Mouse (Mus musculus) midbrain, postnatal 0 days (tissue): ENCODE measurements around the gene Gmppb. TPM values are rescaled to one million over a fixed set of nuclear protein-coding genes. Genes with fewer than 3 reads are reported as not detected.

ENCODE experiments used
- ATAC-seq: fragments of 200-750 bp; cut with Nextera tagmentation; 2 replicates; pipeline ENCODE4 v1.8.0; 2017; ENCODE audit warnings: moderate number of reproducible peaks, mild to moderate bottlenecking, moderate TSS enrichment, moderate library complexity; ENCODE audit not compliant: low FRiP score
- DNase-seq: peaks from one replicate; pipeline ENCODE4 v3.0.0-alpha.2; 2015; ENCODE audit warnings: low spot score
- H3K27ac ChIP-seq: fragments of 300-500 bp; sonication (generic); 2 replicates; pipeline ENCODE4 v1.5.1; 2014; ENCODE audit warnings: low read depth, mild to moderate bottlenecking, low read length, mixed read lengths
- H3K27me3 ChIP-seq: fragments of 300-500 bp; sonication (generic); 2 replicates; pipeline ENCODE4 v1.6.1; 2014; ENCODE audit warnings: low read length, control low read depth, mixed read lengths; ENCODE audit not compliant: insufficient read depth
- H3K36me3 ChIP-seq: fragments of 300-500 bp; sonication (generic); 2 replicates; pipeline ENCODE4 v1.6.1; 2014; ENCODE audit warnings: low read length, control low read depth, mixed read lengths; ENCODE audit not compliant: insufficient read depth
- H3K4me1 ChIP-seq: fragments of 300-500 bp; sonication (generic); 2 replicates; pipeline ENCODE4 v1.6.1; 2014; ENCODE audit warnings: mild to moderate bottlenecking, control low read depth, antibody characterized with exemption, low read length, mixed read lengths; ENCODE audit not compliant: insufficient read depth
- H3K4me2 ChIP-seq: fragments of 300-500 bp; sonication (generic); 2 replicates; pipeline ENCODE4 v1.6.1; 2014; ENCODE audit warnings: low read depth, mild to moderate bottlenecking, low read length, mixed read lengths; ENCODE audit not compliant: poor library complexity, severe bottlenecking
- H3K4me3 ChIP-seq: fragments of 300-500 bp; sonication (generic); 2 replicates; pipeline ENCODE4 v1.5.1; 2014; ENCODE audit warnings: low read depth, mild to moderate bottlenecking, low read length, moderate library complexity
- H3K9ac ChIP-seq: fragments of 300-500 bp; sonication (generic); replicated peaks from 2 replicates; pipeline ENCODE4 v1.6.1; 2014; ENCODE audit warnings: mild to moderate bottlenecking, low read length, moderate library complexity, mixed read lengths; ENCODE audit not compliant: poor library complexity, severe bottlenecking
- H3K9me3 ChIP-seq: fragments of 300-500 bp; sonication (generic); 2 replicates; pipeline ENCODE4 v1.6.1; 2016; ENCODE audit warnings: low read length, control low read depth
- CTCF ChIP-seq: IDR thresholded peaks from 2 replicates; pipeline ENCODE4 v1.5.1; 2016; ENCODE audit warnings: antibody characterized with exemption, mild to moderate bottlenecking
- WGBS: fragments of 180-500 bp; shearing (Covaris S2); extraction: QIAGEN DNeasy Blood & Tissue Kit; methylation state at CpG from one replicate; pipeline ENCODE4 v1.1.7; 2014; 5-methylcytosine and 5-hydroxymethylcytosine counted together
- polyA plus RNA-seq: library from polyadenylated mRNA; unstranded; fragments of >200 nt; fragmentation: Nextera tagmentation; extraction: Ambion mirVana; gene quantifications from 2 replicates; pipeline ENCODE4 v1.2.1, GENCODE M21; 2015
- total RNA-seq: library from RNA; depleted of rRNA; stranded (reverse); fragments of >200 nt; gene quantifications from 2 replicates; pipeline ENCODE4 v1.2.3, GENCODE M21; 2014

Gene Gmppb
- total and polyA plus RNA-seq, 2 experiments from 2014 or later: 14.9 to 18.7 TPM

GRCm38 (mm10) chr9:108065491-108066011 is 16.5 kb downstream of the Gmppb start:
- no peaks in the 10 kb centered on the region for H3K9me3 ChIP-seq
- no peak overlapping the region for H3K27ac ChIP-seq
- WGBS: 36% methylated on average over 5 of the region's 5 CpGs
- DNase-seq (peak; percentile 68), ATAC-seq (peak; percentile 70; the same call in 1 of the 2 replicates)
- H3K9ac ChIP-seq: no peak overlapping the region
- H3K27me3 ChIP-seq: no peaks in the 10 kb centered on the region
- no peak overlapping the region for H3K4me3 ChIP-seq
- TF ChIP-seq CTCF: peak; percentile 80
- no peak overlapping the region for H3K4me2 ChIP-seq
- H3K36me3 ChIP-seq: peaks cover 61% of the 10 kb centered on the region
- no peaks in the 10 kb centered on the region for H3K4me1 ChIP-seq

- WGBS: 80% methylated on average over 7 of the region's 7 CpGs
- no peak for ATAC-seq
- no peak for TF ChIP-seq CTCF
These were observed 18.2 kb downstream of the Gmppb start for GRCm38 (mm10) chr9:108067199-108067598.

GRCm38 (mm10) chr9:108067900-108068299 is 18.9 kb downstream of the Gmppb start:
- Histone ChIP-seq H3K4me3 (no peak overlapping the region), H3K27me3 (no peaks in the 10 kb centered on the region), H3K4me2 (no peak overlapping the region), H3K27ac (no peak overlapping the region), H3K4me1 (no peaks in the 10 kb centered on the region), H3K9me3 (no peaks in the 10 kb centered on the region), H3K36me3 (peaks cover 56% of the 10 kb centered on the region), H3K9ac (no peak overlapping the region)
- DNase-seq: peak; percentile 82
- TF ChIP-seq CTCF: peak; percentile 97
- WGBS: 17% methylated on average over 8 of the region's 8 CpGs
- peak; percentile 11; the same call in 1 of the 2 replicates for ATAC-seq

More at GRCm38 (mm10) chr9:108067199-108067598, 18.2 kb downstream of the Gmppb start:
- Histone ChIP-seq H3K27ac (no peak overlapping the region), H3K4me3 (no peak overlapping the region), H3K4me1 (no peaks in the 10 kb centered on the region), H3K9me3 (no peaks in the 10 kb centered on the region), H3K36me3 (peaks cover 63% of the 10 kb centered on the region), H3K4me2 (no peak overlapping the region), H3K9ac (no peak overlapping the region), H3K27me3 (no peaks in the 10 kb centered on the region)
- no peak for DNase-seq

GRCm38 (mm10) chr9:108069007-108069406 is 20.0 kb downstream of the Gmppb start:
- no peaks in the 10 kb centered on the region for H3K27me3 ChIP-seq
- peaks cover 45% of the 10 kb centered on the region for H3K36me3 ChIP-seq
- no peak overlapping the region for H3K27ac ChIP-seq
- H3K9ac ChIP-seq: no peak overlapping the region
- WGBS: 90% methylated on average over 9 of the region's 9 CpGs
- no peak for ATAC-seq
- no peak for TF ChIP-seq CTCF
- no peak overlapping the region for H3K4me2 ChIP-seq
- H3K4me3 ChIP-seq: no peak overlapping the region
- H3K4me1 ChIP-seq: no peaks in the 10 kb centered on the region
- H3K9me3 ChIP-seq: no peaks in the 10 kb centered on the region
- DNase-seq: no peak

DNA sequence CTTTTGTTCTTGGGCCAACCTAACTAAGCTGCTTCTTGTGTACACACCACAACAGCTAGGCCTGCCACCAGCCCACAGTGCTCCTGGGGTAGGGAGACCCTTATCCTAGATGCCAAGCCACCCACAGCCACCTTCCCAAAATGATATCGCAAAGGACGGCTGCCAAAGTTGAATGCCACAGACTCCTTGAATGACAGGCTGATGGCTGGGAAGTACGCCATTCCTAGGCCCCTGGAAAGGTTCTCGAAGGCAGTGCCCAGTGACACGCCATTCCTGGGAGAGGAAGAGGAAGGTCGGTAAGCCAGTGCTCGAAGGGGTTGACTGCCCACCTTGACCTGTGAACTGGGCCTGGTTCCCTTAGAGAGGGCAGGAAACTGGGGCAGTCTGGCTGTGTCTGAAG is 20.5 kb downstream of the Gmppb start:
- no peak for TF ChIP-seq CTCF
- no peak for ATAC-seq
- no peak overlapping the region for H3K4me3 ChIP-seq
- H3K4me2 ChIP-seq: no peak overlapping the region
- H3K9ac ChIP-seq: no peak overlapping the region
- H3K27ac ChIP-seq: no peak overlapping the region
- no peaks in the 10 kb centered on the region for H3K4me1 ChIP-seq
- no peak for DNase-seq
- no peaks in the 10 kb centered on the region for H3K9me3 ChIP-seq
- 93% methylated on average over 7 of the region's 7 CpGs for WGBS
- peaks cover 40% of the 10 kb centered on the region for H3K36me3 ChIP-seq
- H3K27me3 ChIP-seq: no peaks in the 10 kb centered on the region

GRCm38 (mm10) chr9:108071801-108072200 is 22.8 kb downstream of the Gmppb start:
- Histone ChIP-seq H3K4me1 (no peaks in the 10 kb centered on the region), H3K9ac (no peak overlapping the region), H3K4me3 (no peak overlapping the region), H3K9me3 (no peaks in the 10 kb centered on the region), H3K4me2 (no peak overlapping the region), H3K27ac (no peak overlapping the region), H3K36me3 (peaks cover 24% of the 10 kb centered on the region), H3K27me3 (no peaks in the 10 kb centered on the region)
- DNase-seq: no peak
- no peak for ATAC-seq
- 91% methylated on average over 4 of the region's 4 CpGs for WGBS
- TF ChIP-seq CTCF: no peak
